Mouse (Mus musculus) cerebellum, postnatal 10 days (tissue): ENCODE measurements around the gene Zcchc14.
"Not testable (repeated sequence)": the region's sequence is repeated elsewhere in the genome, so short reads cannot be mapped to it uniquely, and the experiment has no call there.

Source experiments
- DNase-seq, 2 experiments: peaks; one replicate each; pipeline ENCODE4 v3.0.0; 2021; ENCODE audit warnings: mixed read lengths in 2 of 2

Zcchc14 gene

GRCm38 (mm10) chr8:121620801-121621516, 31.7 kb downstream of the Zcchc14 start:
- DNase-seq, result peak; percentile 62 to 65

- peak; percentile 30 to 47 for DNase-seq
These were observed 33.2 kb downstream of the Zcchc14 start for GRCm38 (mm10) chr8:121619401-121619995.

- peak in 1 of 2 experiments; percentile 27 for DNase-seq
These were observed 39.3 kb downstream of the Zcchc14 start for GRCm38 (mm10) chr8:121613419-121613818.

GRCm38 (mm10) chr8:121609916-121610315, 42.8 kb downstream of the Zcchc14 start:
- peak in 1 of 2 experiments; percentile 23 for DNase-seq

- no peak for DNase-seq
These were observed 43.5 kb downstream of the Zcchc14 start for GRCm38 (mm10) chr8:121609251-121609650.

- DNase-seq, result peak in 1 of 2 experiments; percentile 54
These were observed 45.0 kb downstream of the Zcchc14 start for GRCm38 (mm10) chr8:121607661-121608060.

- DNase-seq, result no peak
These were observed 48.9 kb downstream of the Zcchc14 start for GRCm38 (mm10) chr8:121603801-121604200.

GRCm38 (mm10) chr8:121602860-121603259, 49.8 kb downstream of the Zcchc14 start:
- peak; percentile 81 to 84 for DNase-seq

GRCm38 (mm10) chr8:121602411-121602810, 50.3 kb downstream of the Zcchc14 start:
- peak in 1 of 2 experiments; percentile 24 for DNase-seq

- no peak for DNase-seq
These were observed 52.9 kb downstream of the Zcchc14 start for GRCm38 (mm10) chr8:121599842-121600241.

- DNase-seq, result peak; percentile 94 to 95
These were observed 53.8 kb downstream of the Zcchc14 start for GRCm38 (mm10) chr8:121598892-121599291.

- no peak for DNase-seq
These were observed 54.5 kb downstream of the Zcchc14 start for GRCm38 (mm10) chr8:121598190-121598589.

GRCm38 (mm10) chr8:121597492-121597891, 55.2 kb downstream of the Zcchc14 start:
- not testable (repeated sequence) for DNase-seq

- DNase-seq, result no peak
These were observed 58.7 kb downstream of the Zcchc14 start for GRCm38 (mm10) chr8:121593983-121594382.

- DNase-seq, result no peak
These were observed 59.4 kb downstream of the Zcchc14 start for GRCm38 (mm10) chr8:121593293-121593692.

GRCm38 (mm10) chr8:121591178-121592066, 61.3 kb downstream of the Zcchc14 start:
- peak; percentile 60 to 66 for DNase-seq

GRCm38 (mm10) chr8:121590203-121591177, 62.2 kb downstream of the Zcchc14 start, which contains the start of gene Map1lc3b:
Gene Map1lc3b (plus strand): TSS chr8:121590361.
- DNase-seq, result peak; percentile 98 to 99

GRCm38 (mm10) chr8:121589205-121589726, 63.4 kb downstream of the Zcchc14 start:
- DNase-seq, result peak in 1 of 2 experiments; percentile 44

GRCm38 (mm10) chr8:121588750-121589149, 64.0 kb downstream of the Zcchc14 start:
- DNase-seq, result no peak

GRCm38 (mm10) chr8:121585159-121585825, 67.4 kb downstream of the Zcchc14 start:
- peak; percentile 100 for DNase-seq

- DNase-seq, result no peak
These were observed 68.0 kb downstream of the Zcchc14 start for GRCm38 (mm10) chr8:121584730-121585129.
